Mouse (Mus musculus) left cerebral cortex, adult 6 months (tissue): ENCODE results near the gene Zhx3. TPM values are rescaled to one million over a fixed set of nuclear protein-coding genes. Genes with fewer than 3 reads are reported as not detected.

Experiments
- long read RNA-seq, 2 experiments: library from polyadenylated mRNA; unstranded; transcript quantifications; one replicate each; pipeline ENCODE4 v2.0.0; 2019 to 2020
- polyA plus RNA-seq: library from polyadenylated mRNA; unstranded; fragments of <200 nt; fragmentation: Nextera tagmentation; gene quantifications from 2 replicates; pipeline ENCODE4 v1.2.3, GENCODE M21; 2021

Zhx3 gene
- 14.7 and 34.9 TPM in 2 replicates for polyA plus RNA-seq
- long read RNA-seq, experiment 1, partial matches to known transcripts, result 9 of 41 reads
- long read RNA-seq, experiment 1, other reads (novel, unspliced or antisense), result 32 of 41 reads
- long read RNA-seq, experiment 2, partial matches to known transcripts, result 1 of 10 reads
- long read RNA-seq, experiment 2, other reads (novel, unspliced or antisense), result 9 of 10 reads

GRCm38 (mm10) chr2:160872890-160873382 lies at the start of gene Zhx3:
Gene Zhx3 (minus strand): TSS chr2:160872998.

GRCm38 (mm10) chr2:160912231-160912671 lies 39.5 kb upstream of the Zhx3 start, which contains the start of gene Emilin3:
Gene Emilin3 (minus strand): TSS chr2:160912328.

GRCm38 (mm10) chr2:160880453-160881195 lies 7.8 kb upstream of the Zhx3 start, which contains the start of gene Lpin3:
Gene Lpin3 (plus strand): TSS chr2:160880670.

GRCm38 (mm10) chr2:160731117-160731838 lies 141.5 kb downstream of the Zhx3 start, which contains the start of gene Plcg1:
Gene Plcg1 (plus strand): TSS chr2:160731300.

Other genes with a start within 250 kb of the Zhx3 start
- 25.8 and 28.9 TPM in 2 replicates for gene Top1, start 227.1 kb downstream of the Zhx3 start, polyA plus RNA-seq
- gene Plcg1, start 141.7 kb downstream of the Zhx3 start, polyA plus RNA-seq, result 7.8 and 28.5 TPM in 2 replicates
- gene Lpin3, start 7.7 kb upstream of the Zhx3 start, polyA plus RNA-seq, result 0.35 and 0.42 TPM in 2 replicates
- not detected in 2 replicates for gene Emilin3, start 39.3 kb upstream of the Zhx3 start, polyA plus RNA-seq
- 8.8 and 9.8 TPM in 2 replicates for gene Chd6, start 236.1 kb upstream of the Zhx3 start, polyA plus RNA-seq